Mouse (Mus musculus): ENCODE results near the gene Ms4a7. TPM values are rescaled to one million over a fixed set of nuclear protein-coding genes. Genes with fewer than 3 reads are reported as not detected.
"Not testable (repeated sequence)": the region's sequence is repeated elsewhere in the genome, so short reads cannot be mapped to it uniquely, and the experiment has no call there.

Ms4a7 gene
- total RNA-seq (2022): under 1 TPM in 2 of 4 experiments, not detected in 2; 0.36 to 0.63 TPM

GRCm38 (mm10) chr19:11335932-11336331, at the start of gene Ms4a7:
TSS of gene Ms4a7 (minus strand) at chr19:11336146.
- DNase-seq (ENCODE audit: low spot score in 2 of 2): no peak

- DNase-seq (ENCODE audit: low spot score in 2 of 2): no peak
Observed at GRCm38 (mm10) chr19:11376399-11376798, 40.5 kb upstream of the Ms4a7 start.

GRCm38 (mm10) chr19:11375273-11375672, 39.3 kb upstream of the Ms4a7 start, which contains the start of gene Ms4a4a:
TSS of gene Ms4a4a (plus strand) at chr19:11375523.
- DNase-seq (ENCODE audit: low spot score in 2 of 2): no peak

- DNase-seq (ENCODE audit: low spot score in 2 of 2): no peak
Observed at GRCm38 (mm10) chr19:11371181-11371580, 35.2 kb upstream of the Ms4a7 start.

- no peak for DNase-seq (ENCODE audit: low spot score in 2 of 2)
Observed at GRCm38 (mm10) chr19:11368310-11368709, 32.4 kb upstream of the Ms4a7 start.

GRCm38 (mm10) chr19:11362002-11362401, 26.1 kb upstream of the Ms4a7 start:
- no peak for DNase-seq (ENCODE audit: low spot score in 2 of 2)

- DNase-seq (ENCODE audit: low spot score in 2 of 2): no peak
Observed at GRCm38 (mm10) chr19:11360106-11360505, 24.2 kb upstream of the Ms4a7 start.

GRCm38 (mm10) chr19:11355730-11356129, 19.8 kb upstream of the Ms4a7 start:
- no peak for DNase-seq (ENCODE audit: low spot score in 2 of 2)

- no peak for DNase-seq (ENCODE audit: low spot score in 2 of 2)
Observed at GRCm38 (mm10) chr19:11351878-11352277, 15.9 kb upstream of the Ms4a7 start.

GRCm38 (mm10) chr19:11349698-11350481, 13.9 kb upstream of the Ms4a7 start:
- no peak for DNase-seq (ENCODE audit: low spot score in 2 of 2)

GRCm38 (mm10) chr19:11343992-11344391, 8.0 kb upstream of the Ms4a7 start:
- DNase-seq (ENCODE audit: low spot score in 2 of 2): no peak

GRCm38 (mm10) chr19:11343147-11343546, 7.2 kb upstream of the Ms4a7 start:
- no peak for DNase-seq (ENCODE audit: low spot score in 2 of 2)

GRCm38 (mm10) chr19:11321123-11321522, 14.8 kb downstream of the Ms4a7 start:
- DNase-seq (ENCODE audit: low spot score in 2 of 2): no peak

- DNase-seq (ENCODE audit: low spot score in 2 of 2): no peak
Observed at GRCm38 (mm10) chr19:11316786-11317185, 19.2 kb downstream of the Ms4a7 start.

GRCm38 (mm10) chr19:11314354-11314753, 21.6 kb downstream of the Ms4a7 start, which contains the start of gene Ms4a14:
TSS of gene Ms4a14 (minus strand) at chr19:11314454.
- no peak for DNase-seq (ENCODE audit: low spot score in 2 of 2)

GRCm38 (mm10) chr19:11308888-11309287, 27.1 kb downstream of the Ms4a7 start:
- no peak for DNase-seq (ENCODE audit: low spot score in 2 of 2)

GRCm38 (mm10) chr19:11299529-11299928, 36.4 kb downstream of the Ms4a7 start:
- not testable (repeated sequence) for DNase-seq (ENCODE audit: low spot score in 2 of 2)

GRCm38 (mm10) chr19:11298939-11299338, 37.0 kb downstream of the Ms4a7 start:
- no peak for DNase-seq (ENCODE audit: low spot score in 2 of 2)

GRCm38 (mm10) chr19:11293616-11294015, 42.3 kb downstream of the Ms4a7 start:
- not testable (repeated sequence) for DNase-seq (ENCODE audit: low spot score in 2 of 2)

GRCm38 (mm10) chr19:11292990-11293389, 43.0 kb downstream of the Ms4a7 start:
- no peak for DNase-seq (ENCODE audit: low spot score in 2 of 2)

- no peak for DNase-seq (ENCODE audit: low spot score in 2 of 2)
Observed at GRCm38 (mm10) chr19:11283773-11284172, 52.2 kb downstream of the Ms4a7 start, which contains the start of gene Ms4a5. TSS of gene Ms4a5 (minus strand) at chr19:11283873.

- DNase-seq (ENCODE audit: low spot score in 2 of 2): no peak
Observed at GRCm38 (mm10) chr19:11280223-11280622, 55.7 kb downstream of the Ms4a7 start.

- no peak for DNase-seq (ENCODE audit: low spot score in 2 of 2)
Observed at GRCm38 (mm10) chr19:11276431-11276830, 59.5 kb downstream of the Ms4a7 start.
